Mouse (Mus musculus): ENCODE measurements around the gene Prkd1. TPM values are rescaled to one million over a fixed set of nuclear protein-coding genes. Genes with fewer than 3 reads are reported as not detected.

Prkd1 gene
- total and polyA plus RNA-seq, 3 experiments: 0.05 TPM; not detected in 2

GRCm38 (mm10) chr12:50499796-50500504 is 148.9 kb downstream of the Prkd1 start:
- Histone ChIP-seq H3K27me3 (ENCODE audit: insufficient read depth, low read length) (no peaks in the 10 kb centered on the region), H3K4me3 (ENCODE audit: low read depth, low read length) (no peak overlapping the region), H3K9me3 (replicated peaks) (peaks cover 14% of the 10 kb centered on the region), H3K4me1 (ENCODE audit: insufficient read depth, low read depth, low read length) (no peaks in the 10 kb centered on the region), H3K36me3 (replicated peaks) (no peaks in the 10 kb centered on the region)
- DNase-seq (ENCODE audit: low spot score) (no peak), ATAC-seq (ENCODE audit: extremely low read depth, insufficient number of reproducible peaks, low FRiP score, poor library complexity, severe bottlenecking) (no peak)
- TF ChIP-seq TAL1 (conservative IDR thresholded peaks at IDR 0.05; ENCODE audit: low read depth, low read length): no peak
- TF ChIP-seq POLR2AphosphoS5 (IDR thresholded peaks at IDR 0.05; ENCODE audit: insufficient replicate concordance, low read depth, low read length): no peak
- TF ChIP-seq CTCF (IDR thresholded peaks at IDR 0.05; ENCODE audit: low read depth, low read length): no peak
- no peak for TF ChIP-seq GATA1 (IDR thresholded peaks at IDR 0.05; ENCODE audit: borderline replicate concordance, low read length)

GRCm38 (mm10) chr12:50496006-50496405 is 152.9 kb downstream of the Prkd1 start:
- Histone ChIP-seq H3K4me1 (ENCODE audit: insufficient read depth, low read depth, low read length) (no peaks in the 10 kb centered on the region), H3K27me3 (ENCODE audit: insufficient read depth, low read length) (no peaks in the 10 kb centered on the region), H3K4me3 (ENCODE audit: low read depth, low read length) (no peak overlapping the region), H3K36me3 (replicated peaks) (no peaks in the 10 kb centered on the region), H3K9me3 (replicated peaks) (peaks cover 7% of the 10 kb centered on the region)
- no peak for TF ChIP-seq CTCF (IDR thresholded peaks at IDR 0.05; ENCODE audit: low read depth, low read length)
- ATAC-seq (ENCODE audit: extremely low read depth, insufficient number of reproducible peaks, low FRiP score, poor library complexity, severe bottlenecking) (no peak), DNase-seq (ENCODE audit: low spot score) (no peak)

- DNase-seq (ENCODE audit: low spot score) (no peak), ATAC-seq (ENCODE audit: extremely low read depth, insufficient number of reproducible peaks, low FRiP score, poor library complexity, severe bottlenecking) (no peak)
- Histone ChIP-seq H3K4me3 (ENCODE audit: low read depth, low read length) (no peak overlapping the region), H3K9me3 (replicated peaks) (no peaks in the 10 kb centered on the region), H3K4me1 (ENCODE audit: insufficient read depth, low read depth, low read length) (no peaks in the 10 kb centered on the region), H3K36me3 (replicated peaks) (no peaks in the 10 kb centered on the region), H3K27me3 (ENCODE audit: insufficient read depth, low read length) (no peaks in the 10 kb centered on the region)
- no peak for TF ChIP-seq POLR2AphosphoS5 (IDR thresholded peaks at IDR 0.05; ENCODE audit: insufficient replicate concordance, low read depth, low read length)
Observed at GRCm38 (mm10) chr12:50479784-50480183, 169.1 kb downstream of the Prkd1 start.

GRCm38 (mm10) chr12:50457151-50457550 is 191.7 kb downstream of the Prkd1 start:
- Histone ChIP-seq H3K36me3 (replicated peaks) (no peaks in the 10 kb centered on the region), H3K4me3 (ENCODE audit: low read depth, low read length) (no peak overlapping the region), H3K4me1 (ENCODE audit: insufficient read depth, low read depth, low read length) (no peaks in the 10 kb centered on the region), H3K27me3 (ENCODE audit: insufficient read depth, low read length) (no peaks in the 10 kb centered on the region), H3K9me3 (replicated peaks) (no peaks in the 10 kb centered on the region)
- DNase-seq (ENCODE audit: low spot score) (no peak), ATAC-seq (ENCODE audit: extremely low read depth, insufficient number of reproducible peaks, low FRiP score, poor library complexity, severe bottlenecking) (no peak)
- TF ChIP-seq TAL1 (conservative IDR thresholded peaks at IDR 0.05; ENCODE audit: low read depth, low read length) (no peak), POLR2AphosphoS5 (IDR thresholded peaks at IDR 0.05; ENCODE audit: insufficient replicate concordance, low read depth, low read length) (no peak), GATA2 (IDR thresholded peaks at IDR 0.05; ENCODE audit: borderline replicate concordance, low read depth, low read length) (no peak), CTCF (IDR thresholded peaks at IDR 0.05; ENCODE audit: low read depth, low read length) (no peak), GATA1 (IDR thresholded peaks at IDR 0.05; ENCODE audit: borderline replicate concordance, low read length) (no peak)

GRCm38 (mm10) chr12:50451761-50452160 is 197.1 kb downstream of the Prkd1 start:
- Histone ChIP-seq H3K36me3 (replicated peaks) (no peaks in the 10 kb centered on the region), H3K4me1 (ENCODE audit: insufficient read depth, low read depth, low read length) (no peaks in the 10 kb centered on the region), H3K4me3 (ENCODE audit: low read depth, low read length) (no peak overlapping the region), H3K9me3 (replicated peaks) (no peaks in the 10 kb centered on the region), H3K27me3 (ENCODE audit: insufficient read depth, low read length) (no peaks in the 10 kb centered on the region)
- no peak for ATAC-seq (ENCODE audit: extremely low read depth, insufficient number of reproducible peaks, low FRiP score, poor library complexity, severe bottlenecking)
- TF ChIP-seq CTCF (IDR thresholded peaks at IDR 0.05; ENCODE audit: low read depth, low read length) (no peak), GATA1 (IDR thresholded peaks at IDR 0.05; ENCODE audit: borderline replicate concordance, low read length) (no peak), GATA2 (IDR thresholded peaks at IDR 0.05; ENCODE audit: borderline replicate concordance, low read depth, low read length) (no peak), TAL1 (conservative IDR thresholded peaks at IDR 0.05; ENCODE audit: low read depth, low read length) (no peak), POLR2AphosphoS5 (IDR thresholded peaks at IDR 0.05; ENCODE audit: insufficient replicate concordance, low read depth, low read length) (no peak)
- no peak for DNase-seq (ENCODE audit: low spot score)

- Histone ChIP-seq H3K27me3 (ENCODE audit: insufficient read depth, low read length) (no peaks in the 10 kb centered on the region), H3K4me1 (ENCODE audit: insufficient read depth, low read depth, low read length) (no peaks in the 10 kb centered on the region), H3K9me3 (replicated peaks) (no peaks in the 10 kb centered on the region), H3K36me3 (replicated peaks) (no peaks in the 10 kb centered on the region), H3K4me3 (ENCODE audit: low read depth, low read length) (no peak overlapping the region)
- TF ChIP-seq POLR2AphosphoS5 (IDR thresholded peaks at IDR 0.05; ENCODE audit: insufficient replicate concordance, low read depth, low read length) (no peak), GATA2 (IDR thresholded peaks at IDR 0.05; ENCODE audit: borderline replicate concordance, low read depth, low read length) (no peak), TAL1 (conservative IDR thresholded peaks at IDR 0.05; ENCODE audit: low read depth, low read length) (no peak), CTCF (IDR thresholded peaks at IDR 0.05; ENCODE audit: low read depth, low read length) (no peak), GATA1 (IDR thresholded peaks at IDR 0.05; ENCODE audit: borderline replicate concordance, low read length) (no peak)
- ATAC-seq (ENCODE audit: extremely low read depth, insufficient number of reproducible peaks, low FRiP score, poor library complexity, severe bottlenecking) (no peak), DNase-seq (ENCODE audit: low spot score) (no peak)
Observed at GRCm38 (mm10) chr12:50436660-50437059, 212.2 kb downstream of the Prkd1 start.

Data from G1E (cell line).